Mouse (Mus musculus): ENCODE data around the gene Gsta3.
"Not testable (repeated sequence)": the region's sequence is repeated elsewhere in the genome, so short reads cannot be mapped to it uniquely, and the experiment has no call there.

Gsta3 gene

DNA sequence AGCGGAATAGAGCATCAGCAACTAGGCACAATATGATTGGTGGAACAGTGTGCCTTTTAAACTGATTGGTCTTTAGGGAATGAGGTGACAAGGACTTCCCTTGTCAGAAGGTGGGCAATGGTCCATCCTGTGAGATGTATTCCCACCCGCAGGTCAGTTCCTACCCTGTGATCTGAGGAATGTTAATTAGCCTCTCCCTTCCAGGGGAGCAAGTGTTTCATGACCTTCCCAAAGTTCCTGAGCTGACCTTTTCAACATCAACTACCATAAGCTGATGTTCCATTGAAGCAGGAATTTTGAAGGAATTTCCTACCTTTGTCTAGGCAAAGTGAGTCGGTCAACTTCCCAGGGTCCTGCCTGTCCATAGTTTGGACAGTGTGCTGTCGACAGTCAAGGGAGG lies 13.5 kb downstream of the Gsta3 start:
- no peak for DNase-seq

DNA sequence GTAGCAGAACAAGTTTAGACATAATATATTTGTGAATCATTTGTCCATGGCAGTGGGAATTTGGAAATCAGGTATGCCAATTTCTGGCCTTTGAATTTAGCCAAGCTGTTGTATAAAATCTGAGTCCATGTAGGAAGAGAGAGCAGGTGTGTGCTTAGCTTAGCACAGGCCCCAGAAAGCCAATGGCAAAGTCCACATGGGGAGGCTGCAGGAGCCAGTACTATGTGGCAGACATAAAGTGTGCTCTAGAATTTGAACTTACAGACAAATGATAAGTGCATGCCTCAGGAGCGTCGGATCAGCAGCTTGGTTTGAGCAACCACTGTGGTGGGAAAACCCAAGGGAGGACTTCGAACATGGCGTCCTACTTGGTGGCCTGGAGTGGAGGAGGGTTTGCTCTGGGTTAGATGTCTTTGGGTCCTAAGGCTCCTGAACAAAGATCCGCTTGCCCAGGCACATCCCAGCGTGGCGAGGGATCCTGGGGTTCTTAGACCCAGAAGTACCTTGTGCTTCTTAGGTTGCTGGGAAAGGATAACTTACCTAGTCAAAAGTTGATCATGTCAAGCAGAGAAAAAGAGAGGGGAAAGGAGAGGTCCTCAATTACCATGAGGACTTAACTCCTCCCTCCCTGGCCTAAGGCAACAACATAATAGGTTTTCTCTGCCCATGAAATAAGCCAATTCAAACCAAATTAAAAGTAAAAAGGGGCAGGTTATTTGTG lies 15.4 kb downstream of the Gsta3 start:
- no peak for DNase-seq

- no peak for DNase-seq
Observed at GRCm38 (mm10) chr1:21256391-21256790, 16.0 kb downstream of the Gsta3 start.

- DNase-seq, result no peak
Observed at GRCm38 (mm10) chr1:21256871-21257270, 16.5 kb downstream of the Gsta3 start.

GRCm38 (mm10) chr1:21259981-21260380 lies 19.6 kb downstream of the Gsta3 start:
- not testable (repeated sequence) for DNase-seq

DNA sequence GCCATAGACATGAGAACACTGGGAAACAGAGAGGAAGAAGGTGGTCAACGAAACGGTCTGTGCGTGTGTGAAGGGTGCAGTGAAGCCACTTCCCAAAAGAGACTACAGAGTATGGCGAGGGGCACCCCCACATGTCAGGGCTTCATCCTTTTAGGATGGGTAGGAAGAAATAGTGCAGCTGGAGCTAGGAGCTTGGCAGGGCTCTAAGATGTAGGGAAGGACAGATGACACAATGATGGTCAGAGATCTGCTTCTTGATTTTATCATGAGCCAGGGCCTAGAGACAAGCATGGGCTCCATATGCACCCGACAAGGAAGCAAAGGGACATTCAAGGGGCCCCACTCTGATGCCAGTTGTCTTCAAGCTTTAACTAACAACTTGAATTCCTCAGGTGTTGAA lies 22.0 kb downstream of the Gsta3 start:
- DNase-seq, result no peak

GRCm38 (mm10) chr1:21263986-21264385 lies 23.6 kb downstream of the Gsta3 start:
- no peak for DNase-seq

- no peak for DNase-seq
Observed at GRCm38 (mm10) chr1:21264747-21265146, 24.4 kb downstream of the Gsta3 start.

- no peak for DNase-seq
Observed at GRCm38 (mm10) chr1:21266766-21267165, 26.4 kb downstream of the Gsta3 start.

- not testable (repeated sequence) for DNase-seq
Observed at GRCm38 (mm10) chr1:21267466-21267865, 27.1 kb downstream of the Gsta3 start.

DNA sequence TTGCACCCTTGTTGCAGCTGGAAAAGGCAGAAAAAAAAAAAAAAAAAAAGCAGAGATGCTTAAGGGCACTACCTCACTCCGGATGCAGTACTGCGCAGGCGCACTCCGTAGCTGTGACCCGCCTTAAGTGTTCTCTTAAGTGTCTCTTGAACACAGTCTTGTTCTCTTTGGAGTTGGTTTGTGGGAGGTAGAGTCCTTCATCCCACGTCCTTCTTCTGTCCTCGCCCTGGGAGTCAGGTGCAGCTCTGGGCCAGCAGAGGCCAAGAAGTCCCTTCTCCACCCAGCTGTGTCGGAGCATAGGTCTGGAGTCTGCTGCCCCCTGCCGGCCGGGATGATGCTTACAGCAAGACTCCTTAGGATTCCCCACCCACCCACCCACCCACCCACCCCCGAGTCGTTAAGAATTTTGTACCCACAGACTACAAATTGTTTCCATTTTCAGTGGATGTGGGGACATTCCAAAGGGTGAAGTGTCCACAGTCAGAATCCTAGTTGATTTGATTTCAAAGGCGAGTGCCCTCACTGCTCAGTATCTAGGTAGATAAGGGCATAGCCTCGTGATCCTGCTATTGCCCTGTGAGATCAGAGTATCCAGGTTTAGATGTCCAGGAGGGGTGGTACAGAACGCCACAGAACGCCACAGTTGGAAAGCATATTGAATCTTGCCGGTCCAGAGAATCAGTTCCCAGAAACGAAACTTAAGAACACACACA lies 31.1 kb downstream of the Gsta3 start:
- DNase-seq, result peak; percentile 78

- DNase-seq, result no peak
Observed at GRCm38 (mm10) chr1:21272056-21272431, 31.7 kb downstream of the Gsta3 start.

- DNase-seq, result no peak
Observed at GRCm38 (mm10) chr1:21273091-21273490, 32.7 kb downstream of the Gsta3 start.

DNA sequence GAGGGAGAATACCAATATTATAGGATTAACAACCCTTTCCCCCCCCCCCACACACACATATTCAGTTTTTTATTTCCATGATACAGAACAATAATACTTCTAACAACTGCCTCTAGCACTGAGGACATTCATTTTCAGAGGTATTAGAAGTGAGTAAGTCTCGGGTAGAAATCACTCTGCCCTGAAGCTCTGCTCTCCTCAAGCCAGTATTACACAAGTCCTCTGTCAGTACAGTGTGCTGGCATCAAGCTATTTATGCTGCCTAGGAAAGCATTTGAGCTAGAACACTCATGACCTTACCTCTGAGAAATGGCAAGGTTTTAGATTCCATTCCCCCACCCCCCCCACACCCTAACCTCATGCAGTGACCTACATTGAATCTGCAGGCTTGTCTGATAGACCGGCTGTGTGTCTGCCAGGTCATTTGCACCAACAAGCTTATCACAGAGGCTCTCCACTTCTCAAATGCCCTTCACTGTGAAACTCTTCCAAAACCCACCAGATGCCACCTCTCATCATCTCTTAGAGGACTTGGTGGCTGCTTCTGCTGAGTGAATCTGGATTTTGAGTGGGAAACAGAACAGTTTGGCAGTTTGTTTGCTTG lies 34.1 kb downstream of the Gsta3 start:
- DNase-seq, result no peak

GRCm38 (mm10) chr1:21275366-21275765 lies 35.0 kb downstream of the Gsta3 start:
- DNase-seq, result not testable (repeated sequence)

- DNase-seq, result not testable (repeated sequence)
Observed at GRCm38 (mm10) chr1:21276158-21276557, 35.8 kb downstream of the Gsta3 start.

- no peak for DNase-seq
Observed at GRCm38 (mm10) chr1:21280306-21280705, 39.9 kb downstream of the Gsta3 start.

DNA sequence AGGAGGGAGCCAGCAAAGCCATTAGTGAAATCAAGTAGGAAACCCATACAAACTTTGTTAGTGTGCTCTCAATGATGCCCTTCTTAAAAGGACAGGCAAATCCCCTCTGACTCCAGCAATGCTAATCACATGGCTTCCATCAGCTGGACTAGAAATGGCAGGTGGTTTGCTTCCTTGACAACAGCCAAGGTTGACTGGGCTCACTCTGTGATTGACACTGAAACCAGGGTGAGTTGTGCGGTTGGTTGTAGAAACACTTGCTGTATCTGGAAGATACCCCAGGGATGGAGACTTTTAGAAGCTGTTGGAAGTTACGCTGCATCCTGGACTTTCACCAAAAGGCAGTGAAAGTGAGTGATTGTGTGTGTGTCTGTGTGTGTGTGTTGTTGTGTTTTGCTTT lies 44.3 kb downstream of the Gsta3 start:
- DNase-seq, result not testable (repeated sequence)

DNA sequence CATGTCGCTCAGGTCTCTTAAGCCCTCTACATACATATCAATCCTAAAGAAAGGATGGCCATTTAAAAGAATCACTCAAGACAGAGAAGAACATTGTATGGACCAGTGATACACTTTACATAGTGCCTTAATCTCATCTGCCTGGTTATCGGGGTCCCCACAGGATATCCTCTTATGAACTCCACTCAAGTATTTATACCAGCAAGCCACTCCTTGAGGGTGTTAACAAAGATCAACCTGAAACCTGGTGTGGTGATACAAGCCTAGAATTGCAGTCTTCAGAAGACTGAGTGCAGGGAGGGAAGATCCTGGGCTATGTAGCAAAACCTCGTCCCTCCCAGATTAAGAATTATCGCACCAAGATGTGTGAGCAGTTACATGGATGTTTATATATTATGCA lies 51.0 kb downstream of the Gsta3 start:
- DNase-seq, result no peak

GRCm38 (mm10) chr1:21292590-21292989 lies 52.2 kb downstream of the Gsta3 start:
- DNase-seq, result no peak

- no peak for DNase-seq
Observed at GRCm38 (mm10) chr1:21296169-21296568, 55.8 kb downstream of the Gsta3 start.

- no peak for DNase-seq
Observed at GRCm38 (mm10) chr1:21298114-21298513, 57.7 kb downstream of the Gsta3 start.

- DNase-seq, result no peak
Observed at GRCm38 (mm10) chr1:21299826-21300225, 59.4 kb downstream of the Gsta3 start.

DNA sequence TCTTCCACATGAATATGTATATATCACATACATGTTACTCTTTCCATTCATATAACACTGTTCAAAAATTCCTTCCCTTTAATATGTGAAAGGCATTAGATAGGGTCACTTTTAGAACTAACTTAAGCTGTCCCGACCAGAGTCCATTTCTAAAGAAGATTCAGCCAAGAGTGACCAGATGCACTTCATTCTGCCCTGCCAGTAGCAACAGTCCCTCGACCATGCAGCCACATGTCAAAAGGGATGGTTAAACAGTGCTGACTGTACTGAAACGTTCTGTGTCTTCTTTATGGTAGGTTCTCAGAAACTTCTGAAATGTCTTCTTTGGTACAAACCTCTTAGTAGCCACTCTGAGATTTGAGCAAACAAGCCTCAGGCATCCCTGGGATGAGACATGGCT lies 61.3 kb downstream of the Gsta3 start:
- DNase-seq, result no peak
